Mouse (Mus musculus) liver, adult 2 months (tissue): ENCODE measurements around the gene Taf8.

Experiments used
- CTCF ChIP-seq: fragments of 200-500 bp; IDR thresholded peaks from 2 replicates; pipeline ENCODE4 v1.5.1; 2011; ENCODE audit warnings: low read depth, low read length, control low read depth
- POLR2A ChIP-seq: fragments of 200-500 bp; IDR thresholded peaks from 2 replicates; pipeline ENCODE4 v1.6.1; 2011; ENCODE audit warnings: low read length, control low read depth; ENCODE audit not compliant: insufficient read depth; ENCODE audit errors: extremely low read depth

DNA sequence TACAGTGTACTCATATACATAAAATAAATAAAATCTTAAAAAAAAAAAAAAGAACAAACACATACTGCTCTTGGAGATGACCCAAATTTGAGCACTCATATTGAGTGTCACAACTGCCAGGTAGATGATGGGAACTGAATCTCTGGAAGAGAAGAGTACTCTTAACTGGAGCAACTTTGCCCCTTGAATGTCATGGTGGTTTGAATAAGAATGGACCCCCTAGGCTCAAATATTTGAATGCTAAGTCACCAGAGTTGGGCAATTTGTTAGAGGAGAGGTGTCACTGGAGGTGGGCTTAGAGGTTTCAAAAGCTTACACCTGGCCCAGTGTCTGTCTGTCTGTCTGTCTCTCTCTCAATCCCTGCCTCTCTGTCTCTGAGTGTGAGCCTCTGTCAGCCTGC lies 1.6 kb upstream of the Taf8 start:
- TF ChIP-seq CTCF (no peak), POLR2A (no peak)
